Mouse (Mus musculus): ENCODE data around the gene Stab2.

Stab2 gene

DNA sequence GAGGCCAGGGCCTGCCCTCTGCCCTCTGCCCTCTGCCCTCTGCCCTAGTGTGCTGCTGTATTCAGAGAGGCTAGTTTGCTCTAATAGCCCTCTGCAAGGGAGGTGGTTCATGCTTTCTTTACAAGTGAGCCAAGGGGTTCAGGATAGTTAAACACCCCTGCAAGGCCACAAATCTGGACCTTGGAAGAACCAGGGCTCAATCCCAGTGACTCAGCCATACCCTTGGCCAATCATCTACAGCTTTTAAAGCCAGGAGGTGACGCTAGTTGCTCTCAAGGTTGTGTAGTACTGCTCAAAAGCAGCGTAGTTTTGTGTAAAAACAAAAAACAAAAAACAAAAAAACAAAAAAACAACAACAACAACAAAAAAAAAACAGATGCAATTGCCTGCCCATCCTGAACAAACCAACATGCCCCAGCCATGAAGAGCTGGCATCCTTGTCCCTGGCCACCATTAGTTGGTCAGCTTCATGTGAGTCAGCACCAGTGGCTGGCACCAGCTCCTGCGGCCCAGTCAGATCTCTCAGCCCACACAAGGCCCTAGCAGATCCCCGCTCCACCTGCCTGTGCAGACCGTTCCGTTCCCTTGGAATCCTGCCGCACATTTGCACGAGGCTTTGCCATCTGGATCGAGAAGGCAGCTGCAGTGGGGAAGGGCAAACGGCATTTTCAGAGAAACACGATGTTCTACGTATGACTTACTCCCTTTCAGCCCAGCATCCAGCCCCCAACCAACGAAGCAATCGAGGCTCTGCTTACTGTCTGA is 117.5 kb downstream of the Stab2 start:
- DNase-seq (ENCODE audit: low read depth, low spot score), result no peak

DNA sequence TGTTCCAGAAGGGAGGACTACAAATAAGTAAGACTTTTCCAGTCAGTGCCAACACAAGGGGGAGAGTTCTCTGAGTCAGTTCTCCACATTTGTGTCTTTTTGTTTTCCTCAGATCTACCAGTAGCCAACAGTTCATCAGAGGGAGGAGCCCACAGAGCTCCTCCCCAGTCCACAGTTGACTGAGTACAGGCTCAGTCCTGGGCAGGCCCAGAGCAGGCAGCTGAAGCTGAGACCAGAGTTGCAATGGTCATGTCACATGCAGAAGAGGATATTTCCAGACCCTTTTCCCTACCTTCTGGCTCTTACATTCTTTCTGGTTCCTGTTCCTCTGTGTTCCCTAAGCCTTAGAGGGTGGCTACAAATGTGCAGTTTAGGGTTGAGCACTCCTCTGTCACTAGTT is 118.4 kb downstream of the Stab2 start:
- DNase-seq (ENCODE audit: low read depth, low spot score), result no peak

DNA sequence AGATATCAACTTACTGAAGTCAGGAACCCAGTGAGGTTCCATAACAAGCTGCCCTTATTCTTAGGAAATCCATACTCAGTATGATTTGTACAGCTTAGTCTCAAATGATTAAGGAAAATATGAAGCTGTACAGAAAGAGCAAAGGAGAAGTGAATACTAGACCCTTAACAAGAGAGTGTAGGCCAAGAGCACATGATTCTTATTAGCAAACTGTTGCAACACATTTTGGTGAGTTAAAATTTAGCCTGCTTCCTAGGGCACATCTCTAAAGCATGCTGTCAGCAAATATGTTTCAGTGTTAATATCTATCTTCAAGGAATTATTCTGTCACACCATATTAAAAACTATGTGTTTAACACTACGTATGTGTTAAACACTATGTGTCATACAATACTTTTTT is 121.4 kb downstream of the Stab2 start:
- DNase-seq (ENCODE audit: low read depth, low spot score), result no peak

DNA sequence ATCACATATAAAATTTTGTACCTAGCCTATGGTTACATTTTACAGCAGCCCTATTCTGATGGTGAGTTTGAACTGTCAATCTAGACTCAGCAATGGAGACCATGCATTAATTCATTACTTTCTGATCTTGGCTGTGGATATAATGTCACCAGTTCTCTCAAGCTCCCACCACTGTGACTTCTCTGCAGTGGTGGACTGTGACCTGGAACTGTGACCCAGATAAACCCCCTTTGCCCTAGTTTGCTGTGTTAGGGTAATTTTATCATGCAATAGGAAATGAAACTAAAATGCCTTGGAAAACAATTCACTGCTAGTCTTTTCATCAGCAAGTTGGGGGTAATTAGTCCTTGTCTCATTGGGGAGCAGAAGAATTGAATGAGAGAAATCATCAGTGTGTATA is 126.4 kb downstream of the Stab2 start:
- DNase-seq (ENCODE audit: low read depth, low spot score), result no peak

DNA sequence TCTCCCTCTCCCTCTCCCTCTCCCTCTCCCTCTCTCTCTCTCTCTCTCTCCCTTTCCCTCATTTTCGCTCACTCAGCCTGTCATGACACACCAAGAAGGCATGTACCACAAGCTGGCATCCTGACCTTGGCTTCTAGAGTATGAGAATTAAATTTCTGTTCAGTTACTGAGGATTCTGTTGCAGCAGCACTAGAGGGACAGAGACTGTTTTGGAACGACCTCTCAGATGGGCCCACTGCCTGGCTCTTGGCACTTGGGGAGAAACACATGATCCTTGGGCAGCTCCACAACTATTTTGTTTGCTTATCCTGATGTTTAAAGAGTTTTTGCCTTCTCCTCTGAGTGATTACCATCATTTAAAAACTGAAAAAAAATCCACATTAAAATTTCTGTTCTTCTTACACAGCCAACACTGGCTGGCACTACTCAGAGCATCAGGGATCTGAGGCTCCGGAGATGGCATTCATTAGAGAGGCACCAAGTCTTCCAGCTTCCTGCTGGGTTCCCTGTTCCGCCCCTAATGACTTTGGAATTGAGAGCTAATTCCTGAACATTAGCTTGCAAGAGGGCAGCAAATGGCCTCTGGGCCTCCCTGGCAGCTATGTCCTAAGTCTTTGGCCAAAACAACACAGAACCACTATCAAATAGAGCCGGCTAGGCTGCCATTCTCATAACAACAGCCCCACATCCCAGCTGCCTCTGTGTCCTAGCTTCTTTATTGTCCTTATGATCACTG is 127.6 kb downstream of the Stab2 start:
- no peak for DNase-seq (ENCODE audit: low read depth, low spot score)

DNA sequence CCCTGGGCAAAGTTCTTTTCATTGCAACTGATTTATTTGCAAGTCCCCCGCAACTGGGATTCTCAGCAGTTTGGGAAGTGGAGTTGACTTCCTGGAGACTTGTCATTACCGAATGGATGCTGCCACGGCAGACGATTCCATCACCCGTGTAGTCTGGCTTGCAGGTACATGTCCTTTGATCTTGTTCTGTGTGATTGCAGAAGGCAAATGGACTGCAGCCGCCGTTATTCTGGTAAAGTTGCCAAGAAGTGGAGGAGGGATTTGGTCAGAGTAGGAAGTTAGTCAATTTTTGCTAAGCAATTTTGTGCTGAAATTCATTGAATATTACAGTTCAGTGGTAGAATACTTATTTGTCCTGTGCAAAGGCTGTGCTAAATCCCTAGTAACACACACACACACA is 129.1 kb downstream of the Stab2 start:
- DNase-seq (ENCODE audit: low read depth, low spot score), result no peak

DNA sequence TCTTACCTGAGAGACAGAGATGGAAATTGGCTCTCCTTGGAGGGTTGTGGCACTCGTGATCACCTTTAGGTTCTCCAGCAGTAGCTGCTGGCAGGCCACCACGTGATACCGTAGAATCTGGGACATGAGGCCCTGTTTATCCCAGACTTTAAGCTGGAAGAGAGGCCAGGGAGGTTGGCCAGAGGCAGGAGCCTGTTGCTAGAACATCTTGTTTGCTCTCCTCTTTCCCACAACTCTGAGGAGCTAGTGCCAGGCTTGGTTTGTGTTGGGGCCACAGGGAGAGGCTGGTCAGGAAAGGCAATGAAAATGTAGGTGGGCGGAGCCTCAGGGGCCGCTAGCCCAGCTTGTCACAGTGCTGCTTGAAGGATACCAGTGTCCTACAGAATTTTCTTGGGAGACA is 135.2 kb downstream of the Stab2 start:
- DNase-seq (ENCODE audit: low read depth, low spot score), result no peak

DNA sequence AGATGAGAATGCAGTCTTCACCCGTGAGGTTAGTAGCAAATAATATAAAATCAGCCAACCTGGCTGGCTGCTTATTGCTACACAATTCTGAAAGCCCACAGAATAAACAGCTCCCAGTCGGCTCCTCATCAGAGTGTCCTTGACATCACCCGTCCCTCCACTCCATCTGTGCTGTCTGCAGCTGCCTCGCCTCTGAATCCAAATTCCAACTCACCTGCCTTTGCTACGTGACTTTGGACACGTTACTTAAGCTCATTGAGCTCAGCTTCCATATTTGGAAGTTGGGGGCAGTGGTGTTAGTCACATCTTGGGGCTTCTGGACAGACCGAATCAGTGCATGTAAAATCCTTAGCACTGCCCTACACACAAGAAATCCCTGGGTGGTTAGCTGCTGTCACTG is 135.7 kb downstream of the Stab2 start:
- no peak for DNase-seq (ENCODE audit: low read depth, low spot score)

DNA sequence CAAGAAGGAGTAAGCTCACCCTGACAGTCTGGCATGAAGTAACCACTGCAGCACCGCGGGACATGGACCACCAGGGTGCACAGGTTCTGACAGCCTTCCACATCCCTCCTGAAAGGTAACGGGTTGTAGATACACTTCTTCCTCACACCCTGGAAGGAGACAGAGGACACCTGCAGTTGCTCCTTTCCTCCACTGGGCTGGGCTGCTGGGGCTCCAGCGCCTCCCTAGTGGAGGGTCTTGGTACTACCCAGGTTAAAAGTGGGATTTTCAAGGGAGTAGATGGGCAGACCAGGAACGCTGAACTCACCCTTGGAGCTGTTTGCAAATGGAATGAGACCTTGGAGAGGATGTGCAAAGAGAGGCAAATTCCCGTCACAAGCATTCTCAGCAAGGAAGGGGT is 144.4 kb downstream of the Stab2 start:
- DNase-seq (ENCODE audit: low read depth, low spot score), result no peak

DNA sequence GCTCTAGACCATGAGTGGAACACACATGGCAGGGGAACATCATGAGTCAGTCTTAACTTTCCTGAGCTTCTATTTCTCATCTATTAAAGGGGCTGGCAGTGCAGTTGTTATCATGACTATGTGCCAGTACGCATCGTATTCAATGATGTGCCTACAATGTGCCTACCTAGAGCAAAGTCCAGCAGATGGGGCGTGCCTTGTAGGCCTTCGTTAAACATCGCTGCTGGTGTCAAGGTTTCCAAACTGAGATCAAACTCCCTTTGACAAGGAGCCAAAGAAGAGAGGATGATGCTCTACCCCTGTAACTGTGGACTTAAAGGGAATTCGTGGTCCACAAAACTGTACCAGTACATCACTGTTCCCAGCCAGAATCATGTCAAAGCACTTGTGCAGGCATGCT is 145.3 kb downstream of the Stab2 start:
- DNase-seq (ENCODE audit: low read depth, low spot score), result no peak

DNA sequence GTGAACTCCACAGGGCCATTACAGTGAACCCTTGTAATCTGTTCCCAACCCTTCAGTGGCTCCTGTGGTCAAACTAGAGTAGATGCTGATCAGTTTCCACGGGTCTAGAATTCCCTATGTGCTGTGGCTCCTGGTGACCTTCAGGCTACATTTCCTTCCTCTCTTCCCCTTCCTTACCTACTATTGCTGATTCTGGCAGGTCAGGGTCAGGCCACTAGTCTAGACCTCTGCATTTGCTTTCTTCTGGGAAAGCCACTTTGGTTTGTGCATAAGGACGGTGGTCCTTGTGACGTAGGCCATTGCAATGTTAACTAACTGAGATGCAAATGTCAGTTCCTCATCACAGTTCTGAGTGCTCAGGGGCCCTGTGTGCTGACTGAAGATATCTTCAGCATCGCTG is 147.4 kb downstream of the Stab2 start:
- DNase-seq (ENCODE audit: low read depth, low spot score), result no peak

DNA sequence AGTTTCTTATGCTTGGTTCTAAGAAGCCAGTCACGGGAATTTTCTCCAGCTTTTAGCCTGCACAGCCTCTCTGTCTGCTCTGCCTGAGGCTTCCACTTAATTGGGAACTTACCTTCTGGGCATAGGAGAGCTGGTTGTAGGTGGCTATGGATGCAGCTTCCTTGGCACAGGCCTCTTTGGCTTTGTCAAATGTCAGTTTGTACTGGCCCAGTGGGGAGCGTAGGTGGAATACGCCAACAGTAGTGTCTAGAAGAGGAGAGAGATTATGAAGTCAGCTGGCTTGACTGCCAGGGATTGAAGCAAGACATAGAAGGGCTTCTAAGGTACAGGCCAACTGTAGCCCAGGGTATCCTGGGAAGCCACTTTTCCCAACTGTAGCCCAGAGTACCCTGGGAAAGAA is 154.4 kb downstream of the Stab2 start:
- DNase-seq (ENCODE audit: low read depth, low spot score), result no peak

DNA sequence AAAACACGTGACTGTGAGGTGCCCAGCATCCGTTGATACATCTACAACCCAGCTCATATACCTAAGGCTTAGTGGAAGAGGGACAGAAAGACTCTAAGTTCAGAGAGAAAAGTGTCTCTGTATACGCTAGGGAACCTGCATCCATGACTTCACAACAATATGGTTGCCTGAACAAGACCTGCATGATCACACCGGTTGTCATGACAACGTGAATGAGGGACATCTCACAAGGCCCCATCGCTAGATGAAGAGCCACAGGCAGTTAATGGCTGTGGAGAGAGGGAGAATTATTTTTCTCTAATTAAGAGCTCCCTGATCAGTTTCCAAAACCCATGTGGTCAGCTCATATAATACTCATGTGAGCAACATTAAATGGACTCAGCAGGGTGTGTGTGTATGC is 155.7 kb downstream of the Stab2 start:
- no peak for DNase-seq (ENCODE audit: low read depth, low spot score)

DNA sequence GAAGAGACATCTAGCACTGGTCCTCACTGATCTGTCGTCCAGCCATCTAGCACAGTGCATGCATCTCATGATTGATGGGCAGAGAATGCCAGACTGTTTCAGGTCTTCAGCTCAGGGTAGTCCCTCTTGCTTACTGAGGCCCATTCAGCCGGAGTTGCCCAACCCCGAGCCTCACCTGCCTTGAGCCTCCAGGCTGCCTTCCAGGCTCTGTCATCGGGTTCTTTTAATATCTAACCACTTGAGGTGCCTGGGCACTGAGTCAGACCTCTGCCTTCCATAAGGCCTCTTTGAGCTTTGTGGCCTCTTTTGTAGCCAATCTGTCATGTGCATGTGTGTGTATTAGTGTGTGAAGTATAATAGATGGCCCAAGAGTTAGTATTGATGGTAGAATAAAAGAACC is 158.3 kb downstream of the Stab2 start:
- no peak for DNase-seq (ENCODE audit: low read depth, low spot score)

DNA sequence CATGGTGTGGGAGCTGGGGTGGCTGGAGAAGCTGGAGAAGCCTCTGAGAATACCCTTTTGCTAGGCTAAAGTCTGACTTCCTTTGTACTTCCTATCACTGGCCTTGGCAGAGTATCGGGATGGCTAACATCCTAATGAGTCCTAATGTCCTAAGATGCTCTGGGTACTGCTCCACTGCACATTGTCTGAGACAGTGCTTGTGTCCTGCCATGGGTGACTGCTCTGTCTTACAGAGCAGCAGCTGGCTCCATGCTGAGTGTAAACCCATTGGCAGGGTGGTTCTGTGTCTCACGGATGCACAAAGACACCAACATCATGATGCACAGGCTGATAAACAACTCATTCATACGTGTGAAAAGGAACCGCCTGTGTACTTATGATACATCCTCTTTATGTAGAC is 158.7 kb downstream of the Stab2 start:
- no peak for DNase-seq (ENCODE audit: low read depth, low spot score)

DNA sequence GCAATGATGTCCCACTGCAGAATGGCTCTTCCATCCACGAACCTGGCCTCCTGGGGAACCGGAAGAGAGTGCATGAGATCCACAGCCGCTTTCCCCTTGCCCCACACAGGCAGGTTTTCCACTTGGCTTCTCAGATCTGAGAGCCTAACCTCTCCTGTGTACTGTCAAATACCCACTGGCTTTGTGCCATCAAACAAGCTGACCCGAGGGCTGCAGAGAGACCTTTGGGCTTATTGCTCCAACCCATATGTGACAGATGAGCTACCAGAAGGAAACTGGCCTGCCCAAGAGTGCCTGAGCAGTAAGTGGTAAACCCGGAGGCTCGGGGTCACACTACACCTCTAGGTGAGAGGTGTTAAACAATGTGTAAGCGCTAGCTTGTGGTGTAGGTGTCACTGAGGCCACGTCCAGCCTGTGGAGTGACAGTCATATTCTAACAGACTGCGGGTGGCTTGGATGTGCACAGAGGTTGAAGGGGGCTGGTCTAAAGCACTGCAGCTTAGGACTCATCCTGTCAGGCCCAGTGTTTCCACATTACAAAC is 160.8 kb downstream of the Stab2 start:
- DNase-seq (ENCODE audit: low read depth, low spot score), result no peak

DNA sequence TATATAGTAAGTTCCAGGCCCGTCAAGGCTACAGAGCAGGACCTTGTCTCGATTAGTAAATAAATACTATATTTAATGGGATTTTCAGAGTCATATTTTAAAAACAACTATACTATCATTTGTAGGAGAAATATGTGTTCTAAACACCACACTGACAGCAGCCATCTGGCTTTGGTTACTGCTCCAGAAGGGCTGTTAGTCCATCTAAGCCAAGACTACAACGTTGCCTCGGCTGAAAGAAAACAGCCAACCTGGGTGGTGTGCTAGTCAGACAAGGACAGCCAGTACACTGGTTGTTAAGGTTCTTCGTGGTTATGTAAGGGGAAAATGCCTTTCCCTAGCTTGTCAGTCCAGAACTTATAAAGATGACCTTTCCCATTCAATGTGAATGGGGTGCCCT is 165.2 kb downstream of the Stab2 start:
- DNase-seq (ENCODE audit: low read depth, low spot score), result no peak

DNA sequence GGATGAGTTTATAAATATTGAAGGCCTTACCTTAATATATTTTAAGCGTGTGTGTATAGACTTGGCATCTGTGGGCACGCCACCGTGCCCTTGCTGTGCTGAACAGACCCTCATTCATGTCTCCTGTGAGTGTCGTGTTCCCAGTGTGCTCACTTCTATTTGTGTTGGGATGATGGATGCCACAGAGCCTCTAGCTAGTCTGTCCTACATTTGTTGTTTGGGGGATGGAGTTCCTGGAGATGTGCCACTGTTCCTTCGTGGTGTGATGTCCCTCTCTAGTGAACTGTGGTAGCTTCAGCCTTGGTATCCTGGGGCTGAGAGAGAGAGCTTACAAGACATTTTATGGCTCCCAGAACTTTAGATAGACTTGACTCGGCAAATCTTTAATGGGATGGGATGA is 169.0 kb downstream of the Stab2 start:
- no peak for DNase-seq (ENCODE audit: low read depth, low spot score)

DNA sequence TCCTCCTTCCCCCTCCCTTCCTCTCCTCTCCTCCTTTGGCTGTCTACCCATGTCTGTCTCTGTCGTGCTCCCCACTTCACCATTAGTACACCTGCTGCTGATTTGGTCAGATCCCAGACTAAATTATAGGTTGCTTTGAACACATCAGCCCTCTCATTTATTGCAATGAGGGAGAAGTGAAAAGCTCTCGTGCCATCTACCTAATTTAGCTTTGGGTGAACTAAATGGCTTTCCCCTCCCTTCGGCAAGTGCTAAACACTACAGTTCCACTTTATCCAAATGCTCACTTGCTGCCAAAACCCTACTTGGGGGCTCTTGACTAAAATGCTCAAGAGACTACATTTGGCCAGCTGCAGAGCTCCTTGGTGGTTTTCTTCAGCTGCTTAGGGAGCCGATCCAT is 171.0 kb downstream of the Stab2 start:
- no peak for DNase-seq (ENCODE audit: low read depth, low spot score)

DNA sequence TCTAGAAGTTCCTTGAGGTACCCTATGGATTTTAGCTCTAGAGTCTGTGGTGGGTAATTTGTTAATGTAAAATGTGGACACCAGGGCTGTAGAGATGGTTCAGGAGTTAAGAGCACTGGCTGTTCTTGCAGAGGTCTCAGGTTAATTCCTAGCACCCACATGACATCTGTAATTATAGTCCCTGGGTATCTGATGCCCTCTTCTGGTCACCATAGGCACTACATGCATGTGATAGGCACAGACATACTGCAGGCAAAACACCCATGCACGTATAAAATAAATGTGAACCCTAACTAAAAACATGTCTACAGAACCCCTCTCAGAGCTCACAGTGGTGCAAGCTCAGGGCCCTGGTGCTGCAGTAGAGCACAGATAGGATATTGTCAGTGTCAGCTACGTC is 178.3 kb downstream of the Stab2 start:
- no peak for DNase-seq (ENCODE audit: low read depth, low spot score)

DNA sequence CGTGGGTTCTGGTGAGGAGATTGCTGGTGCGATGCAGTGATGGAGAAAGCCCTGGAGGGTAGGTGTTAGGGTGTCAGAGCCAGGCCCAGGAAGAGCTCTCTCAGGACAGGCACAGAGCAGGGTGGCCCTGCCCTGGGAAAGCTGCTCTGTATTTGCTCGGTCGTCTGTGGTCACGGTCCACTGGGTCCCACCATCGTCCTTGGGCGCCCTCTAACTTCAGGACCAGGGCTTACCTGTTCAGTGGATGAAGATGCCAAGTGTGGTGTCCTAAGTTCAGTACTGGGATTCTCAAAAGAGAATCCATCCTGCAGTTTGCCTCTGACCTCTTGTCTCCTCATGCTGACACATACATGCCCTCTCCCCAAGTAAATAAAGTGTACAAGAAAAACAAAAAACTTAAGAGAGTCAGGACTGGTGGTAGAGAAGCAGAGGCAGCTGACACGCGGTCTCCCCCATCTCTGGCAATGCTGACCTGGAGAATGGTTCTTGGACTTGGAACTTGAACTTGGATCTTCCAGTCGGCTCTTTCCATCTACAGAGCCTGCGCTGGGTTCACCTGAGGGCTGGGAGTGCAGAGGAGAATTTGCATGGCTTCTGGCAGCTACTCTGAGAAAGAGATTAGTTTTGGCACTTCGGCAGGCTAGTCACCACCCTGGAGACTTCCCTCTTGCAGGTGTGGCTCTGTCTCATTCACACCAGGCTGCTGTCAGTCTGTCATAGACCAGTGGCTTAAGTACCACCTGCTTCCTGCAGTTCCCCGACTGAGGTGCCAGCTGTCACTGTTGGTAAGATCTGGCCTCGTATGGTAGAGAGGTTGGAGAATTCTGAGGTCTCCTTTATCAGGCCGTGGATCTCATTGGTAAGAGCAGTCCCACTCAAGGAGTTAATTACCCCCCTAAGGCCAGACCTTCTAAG is 179.3 kb downstream of the Stab2 start:
- no peak for DNase-seq (ENCODE audit: low read depth, low spot score)

DNA sequence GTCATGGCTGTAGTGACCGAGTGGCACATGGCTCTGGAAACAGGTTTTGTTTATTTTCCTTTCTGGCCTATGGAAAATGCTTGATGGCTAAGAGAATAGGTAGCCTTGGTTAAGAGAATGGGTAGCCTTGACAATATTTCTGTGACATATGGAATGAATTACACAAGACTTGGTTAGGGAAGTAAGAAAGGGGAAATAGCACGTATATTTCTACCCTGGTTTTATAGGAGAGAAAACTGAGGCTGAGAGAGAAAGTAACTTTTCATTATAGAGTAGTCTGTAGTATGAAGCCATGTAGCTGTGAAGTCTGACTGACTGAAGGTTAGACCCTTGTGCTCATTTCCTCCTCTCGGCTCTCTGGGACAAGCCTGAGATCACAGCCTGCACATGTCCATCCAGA is 180.9 kb downstream of the Stab2 start:
- DNase-seq (ENCODE audit: low read depth, low spot score), result no peak
